Mouse (Mus musculus): ENCODE data around the gene Olfr984. TPM values are rescaled to one million over a fixed set of nuclear protein-coding genes. Genes with fewer than 3 reads are reported as not detected.

Olfr984 gene
- not detected in 2 replicates for polyA plus RNA-seq (2012; rRNA removed)

DNA sequence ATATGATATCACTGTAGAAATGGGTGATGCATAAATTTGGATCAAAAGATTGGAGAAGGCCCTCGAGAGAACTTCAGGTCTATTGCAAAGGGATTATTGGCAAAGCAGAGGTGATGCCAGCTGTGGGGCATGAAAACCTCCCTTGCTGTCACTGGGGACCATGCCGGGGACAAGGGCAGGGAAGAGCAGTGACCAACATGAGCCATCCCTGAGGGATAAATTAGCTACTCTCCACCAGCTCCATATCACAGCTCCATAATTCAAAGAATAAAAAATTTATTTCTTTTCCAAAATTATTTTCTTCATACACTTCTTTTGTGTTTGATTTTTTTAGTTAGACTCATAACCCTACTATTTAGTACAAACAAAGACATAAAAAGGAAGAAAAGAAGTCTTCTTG, at the start of gene Olfr984:
TSS of gene Olfr984 (minus strand) at position 101 of the 400 bp plus-strand sequence.

DNA sequence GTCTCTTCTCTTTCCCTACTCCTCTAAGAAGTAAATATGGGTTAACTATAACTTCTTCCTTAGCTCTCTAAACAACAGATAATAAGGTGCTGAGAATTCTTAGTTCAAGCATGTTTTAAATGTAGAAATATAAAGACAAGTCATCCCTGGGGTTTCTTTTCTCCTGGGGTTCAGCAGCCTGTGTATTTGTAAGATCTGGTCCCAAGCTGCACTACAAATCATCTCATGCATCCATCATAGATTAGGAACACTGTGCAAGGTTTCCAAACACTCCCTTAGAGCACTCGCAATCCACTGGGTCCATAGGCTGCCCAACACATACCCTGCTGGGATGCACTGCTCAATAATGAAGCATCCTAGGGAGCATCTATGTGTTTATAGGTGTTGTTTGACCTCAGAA, 16.1 kb upstream of the Olfr984 start, which contains the start of gene Olfr985:
TSS of gene Olfr985 (minus strand) at position 101 of the 400 bp plus-strand sequence.

DNA sequence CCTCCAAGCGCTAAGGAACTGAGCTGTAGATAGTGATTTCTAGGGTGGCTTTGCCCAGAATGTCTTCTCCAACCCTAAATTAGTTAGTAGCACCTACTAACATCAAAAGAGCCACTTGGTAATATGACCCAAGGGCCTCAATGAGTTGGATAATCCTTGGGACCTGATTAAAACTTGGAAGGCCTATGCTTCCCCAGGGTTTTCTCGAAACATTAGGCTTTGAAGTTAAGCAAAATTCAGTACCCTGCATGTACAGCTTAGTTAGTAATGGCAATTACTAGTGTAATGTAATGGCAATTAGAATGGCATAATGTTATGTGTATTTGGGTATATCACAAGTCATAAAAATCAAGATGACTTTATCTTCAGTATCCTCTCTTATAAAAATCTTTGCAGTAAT, 20.5 kb downstream of the Olfr984 start, which contains the start of gene Olfr983:
TSS of gene Olfr983 (minus strand) at position 101 of the 400 bp plus-strand sequence.

DNA sequence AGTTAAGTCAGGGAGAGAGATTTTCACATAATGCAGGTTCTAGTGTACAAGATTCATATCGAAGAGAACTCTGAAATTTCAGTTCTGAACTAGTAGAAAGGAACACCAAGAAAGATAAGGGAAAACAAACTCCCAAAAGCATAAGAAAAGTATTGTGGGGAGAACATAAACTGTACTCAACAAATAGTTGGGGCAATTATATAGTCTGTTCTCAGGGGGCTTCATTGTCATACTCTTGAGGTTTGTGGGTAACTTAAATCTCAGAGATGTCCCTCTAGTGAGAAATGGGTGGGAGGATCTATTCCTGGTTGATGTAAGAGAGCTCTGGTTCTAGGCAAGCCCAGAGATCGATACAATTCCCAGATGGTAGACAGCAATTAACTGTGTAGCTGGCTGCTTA, 40.5 kb downstream of the Olfr984 start, which contains the start of gene Olfr982:
TSS of gene Olfr982 (plus strand) at position 301 of the 400 bp plus-strand sequence.

Other genes starting within 250 kb of the Olfr984 start
- not detected in 2 replicates for gene Olfr972, start 247.8 kb downstream of the Olfr984 start, polyA plus RNA-seq (2012; rRNA removed)
- gene Olfr229, start 206.9 kb downstream of the Olfr984 start, polyA plus RNA-seq (2012; rRNA removed) = not detected in 2 replicates
- not detected in 2 replicates for gene Olfr974, start 176.7 kb downstream of the Olfr984 start, polyA plus RNA-seq (2012; rRNA removed)
- not detected in 2 replicates for gene Olfr975, start 162.2 kb downstream of the Olfr984 start, polyA plus RNA-seq (2012; rRNA removed)
- gene Olfr976, start 153.1 kb downstream of the Olfr984 start, polyA plus RNA-seq (2012; rRNA removed) = not detected in 2 replicates
- not detected in 2 replicates for gene Olfr978, start 122.1 kb downstream of the Olfr984 start, polyA plus RNA-seq (2012; rRNA removed)
- not detected in 2 replicates for gene Olfr979, start 110.7 kb downstream of the Olfr984 start, polyA plus RNA-seq (2012; rRNA removed)
- gene Olfr980, start 104.6 kb downstream of the Olfr984 start, polyA plus RNA-seq (2012; rRNA removed) = not detected in 2 replicates
- gene Olfr981, start 92.7 kb downstream of the Olfr984 start, polyA plus RNA-seq (2012; rRNA removed) = not detected in 2 replicates
- gene Olfr982, start 40.4 kb downstream of the Olfr984 start, polyA plus RNA-seq (2012; rRNA removed) = not detected in 2 replicates
- gene Olfr983, start 20.6 kb downstream of the Olfr984 start, polyA plus RNA-seq (2012; rRNA removed) = not detected in 2 replicates
- gene Olfr985, start 16.0 kb upstream of the Olfr984 start, polyA plus RNA-seq (2012; rRNA removed) = not detected in 2 replicates
- gene Tmem225, start 33.9 kb upstream of the Olfr984 start, polyA plus RNA-seq (2012; rRNA removed) = not detected in 2 replicates
- gene Olfr986, start 66.7 kb upstream of the Olfr984 start, polyA plus RNA-seq (2012; rRNA removed) = not detected in 2 replicates
- gene Zfp202, start 78.1 kb upstream of the Olfr984 start, polyA plus RNA-seq (2012; rRNA removed) = 0.66 and 0.77 TPM in 2 replicates
- gene Scn3b, start 155.0 kb upstream of the Olfr984 start, polyA plus RNA-seq (2012; rRNA removed) = 0.05 and 0.44 TPM in 2 replicates

Data from liver, embryonic 14 days (tissue).